Mouse (Mus musculus) kidney, embryonic 16.5 days (tissue): Measurements from ENCODE around the gene Espnl. TPM values are rescaled to one million over a fixed set of nuclear protein-coding genes. Genes with fewer than 3 reads are reported as not detected.
A peak's percentile ranks its signal among the peaks of the same experiment; 100 is the strongest.

Experiments used
- ATAC-seq: fragments of 200-750 bp; cut with Nextera tagmentation; 2 replicates; pipeline ENCODE4 v1.8.0; 2017; ENCODE audit warnings: moderate TSS enrichment; ENCODE audit not compliant: low FRiP score, low TSS enrichment
- H3K27ac ChIP-seq: fragments of 300-500 bp; sonication (generic); 2 replicates; pipeline ENCODE4 v1.5.1; 2014; ENCODE audit warnings: low read length
- H3K27me3 ChIP-seq: fragments of 300-500 bp; sonication (generic); 2 replicates; pipeline ENCODE4 v1.6.1; 2014; ENCODE audit warnings: low read length, control low read depth, mixed read lengths; ENCODE audit not compliant: insufficient read depth
- H3K36me3 ChIP-seq: fragments of 300-500 bp; sonication (generic); 2 replicates; pipeline ENCODE4 v1.6.1; 2014; ENCODE audit warnings: low read length, control low read depth, mixed read lengths; ENCODE audit not compliant: insufficient read depth
- H3K4me1 ChIP-seq: fragments of 300-500 bp; sonication (generic); 2 replicates; pipeline ENCODE4 v1.6.1; 2014; ENCODE audit warnings: low read length, control low read depth, mixed read lengths; ENCODE audit not compliant: insufficient read depth
- H3K4me2 ChIP-seq: fragments of 300-500 bp; sonication (generic); replicated peaks from 2 replicates; pipeline ENCODE4 v1.6.1; 2014; ENCODE audit warnings: low read depth, low read length
- H3K4me3 ChIP-seq: fragments of 300-500 bp; sonication (generic); 2 replicates; pipeline ENCODE4 v1.5.1; 2014; ENCODE audit warnings: mild to moderate bottlenecking, low read length
- H3K9ac ChIP-seq: fragments of 300-500 bp; sonication (generic); replicated peaks from 2 replicates; pipeline ENCODE4 v1.6.1; 2014; ENCODE audit warnings: low read length
- H3K9me3 ChIP-seq: fragments of 300-500 bp; sonication (generic); 2 replicates; pipeline ENCODE4 v1.6.1; 2016; ENCODE audit warnings: low read length, control low read depth
- WGBS: fragments of 180-500 bp; shearing (Covaris S2); extraction: QIAGEN DNeasy Blood & Tissue Kit; methylation state at CpG from one replicate; pipeline ENCODE4 v1.1.7; 2014; 5-methylcytosine and 5-hydroxymethylcytosine counted together
- polyA plus RNA-seq: library from polyadenylated mRNA; unstranded; fragments of >200 nt; fragmentation: Nextera tagmentation; extraction: Ambion mirVana; gene quantifications from 2 replicates; pipeline ENCODE4 v1.2.1, GENCODE M21; 2015

The Espnl gene
- polyA plus RNA-seq, 1 experiment from 2014 or later, result 0.04 TPM

DNA sequence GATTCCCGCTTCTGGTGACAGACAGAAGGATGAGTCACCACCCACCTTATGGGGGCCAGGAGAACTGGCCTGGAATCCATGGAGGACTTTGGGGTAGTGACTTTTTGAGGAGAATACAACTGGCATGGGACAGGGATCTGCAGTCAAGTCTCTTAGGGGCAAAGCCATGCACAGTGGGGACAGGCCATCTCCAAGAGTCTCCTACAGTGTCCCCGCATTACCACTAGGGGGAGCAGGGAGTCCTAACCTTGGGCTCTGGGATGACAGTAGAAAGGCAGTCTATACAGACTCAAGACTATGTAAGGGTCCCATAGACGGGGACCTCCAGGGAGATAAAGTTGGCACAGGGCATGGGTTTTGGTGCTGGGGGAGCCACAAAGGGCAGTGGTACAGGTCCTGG lies 25.0 kb downstream of the Espnl start:
- H3K27ac ChIP-seq, result no peak overlapping the region
- H3K4me3 ChIP-seq, result no peak overlapping the region
- peaks cover 44% of the 10 kb centered on the region for H3K27me3 ChIP-seq
- H3K36me3 ChIP-seq, result no peaks in the 10 kb centered on the region
- peaks cover 8% of the 10 kb centered on the region for H3K4me1 ChIP-seq
- peak; percentile 70 for ATAC-seq
- no peak overlapping the region for H3K9ac ChIP-seq
- H3K4me2 ChIP-seq, result no peak overlapping the region
- 33% methylated on average over 3 of the region's 3 CpGs for WGBS
- H3K9me3 ChIP-seq, result no peaks in the 10 kb centered on the region

DNA sequence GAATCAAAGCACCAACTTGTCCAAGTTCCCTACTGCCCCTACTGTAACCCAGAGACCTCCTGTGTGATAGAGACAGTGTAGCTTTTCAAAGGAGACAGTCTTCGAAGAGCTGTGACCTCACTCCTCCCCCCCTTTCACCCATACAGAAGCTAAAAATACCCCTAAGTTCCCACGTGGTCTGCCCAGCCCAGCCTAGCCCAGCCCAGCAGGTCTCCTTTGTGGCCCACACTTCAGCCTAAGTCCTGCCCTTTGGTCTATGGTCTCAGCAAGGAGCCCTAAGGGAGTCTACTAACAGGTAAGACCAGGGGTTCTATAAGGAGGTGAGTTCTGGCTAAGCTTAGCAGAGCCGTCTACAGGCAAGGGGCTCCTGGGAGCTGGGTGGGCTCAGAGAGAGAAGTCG lies 29.0 kb downstream of the Espnl start, which contains the start of gene Klhl30:
Gene Klhl30 (plus strand): TSS at position 176 of the 400 bp plus-strand sequence.
- ATAC-seq, result no peak
- H3K9ac ChIP-seq, result no peak within 1 kb of the TSS
- H3K4me2 ChIP-seq, result no peak within 1 kb of the TSS
- no peaks in the 10 kb centered on the region for H3K36me3 ChIP-seq
- peaks cover 10% of the 10 kb centered on the region for H3K27me3 ChIP-seq
- no peaks in the 10 kb centered on the region for H3K4me1 ChIP-seq
- WGBS, result 64% methylated on average over 4 of the region's 4 CpGs
- no peak within 1 kb of the TSS for H3K27ac ChIP-seq
- no peak within 1 kb of the TSS for H3K4me3 ChIP-seq
- no peaks in the 10 kb centered on the region for H3K9me3 ChIP-seq

DNA sequence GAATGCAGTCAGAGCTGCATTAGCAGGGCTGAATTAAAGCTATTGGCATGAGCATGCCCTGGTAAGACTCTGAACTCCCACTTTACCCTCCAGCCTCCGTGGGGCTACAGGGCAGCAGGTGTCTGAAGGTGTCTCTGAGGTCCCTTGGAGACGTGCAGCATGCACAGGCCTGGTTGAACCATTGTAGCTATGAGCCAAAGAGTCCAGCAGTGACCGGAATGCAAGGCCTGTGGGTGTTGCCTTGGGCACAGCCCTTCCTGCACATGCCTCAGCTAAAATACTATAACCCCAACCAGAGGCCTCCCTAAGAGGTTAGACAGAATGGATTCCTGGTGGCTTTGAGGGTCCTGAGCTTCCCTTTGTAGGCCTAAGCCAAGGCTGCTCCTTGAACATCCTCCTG lies 29.4 kb downstream of the Espnl start:
- ATAC-seq, result no peak
- Histone ChIP-seq H3K27me3 (peaks cover 6% of the 10 kb centered on the region), H3K4me1 (no peaks in the 10 kb centered on the region), H3K4me2 (no peak overlapping the region), H3K27ac (no peak overlapping the region), H3K36me3 (no peaks in the 10 kb centered on the region), H3K4me3 (no peak overlapping the region), H3K9me3 (no peaks in the 10 kb centered on the region), H3K9ac (no peak overlapping the region)
- WGBS, result 76% methylated on average over 3 of the region's 3 CpGs

DNA sequence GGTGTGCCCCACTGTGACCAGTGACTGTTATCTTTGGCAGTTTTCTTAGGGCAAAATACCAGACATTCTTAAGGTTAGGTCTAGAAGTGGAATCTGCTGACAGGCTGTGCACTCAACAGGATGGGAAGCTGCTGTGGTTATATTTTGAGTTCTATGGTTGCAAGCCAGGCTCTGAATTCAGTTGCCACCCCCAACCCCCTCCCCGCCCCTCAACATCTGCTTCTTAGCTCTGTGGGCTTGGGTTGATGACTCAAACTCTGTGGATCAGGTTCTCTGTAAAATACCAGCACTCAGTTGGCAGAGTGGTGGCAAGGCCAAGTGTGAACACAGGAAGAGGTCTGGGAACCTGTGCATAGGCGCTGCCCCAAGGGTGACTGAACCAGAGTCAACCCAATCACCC lies 30.4 kb downstream of the Espnl start:
- H3K4me2 ChIP-seq, result no peak overlapping the region
- no peak overlapping the region for H3K9ac ChIP-seq
- no peak overlapping the region for H3K27ac ChIP-seq
- WGBS, result 84% methylated on average over 2 of the region's 2 CpGs
- H3K4me3 ChIP-seq, result no peak overlapping the region
- H3K27me3 ChIP-seq, result no peaks in the 10 kb centered on the region
- H3K4me1 ChIP-seq, result no peaks in the 10 kb centered on the region
- no peak for ATAC-seq
- H3K36me3 ChIP-seq, result no peaks in the 10 kb centered on the region
- no peaks in the 10 kb centered on the region for H3K9me3 ChIP-seq

DNA sequence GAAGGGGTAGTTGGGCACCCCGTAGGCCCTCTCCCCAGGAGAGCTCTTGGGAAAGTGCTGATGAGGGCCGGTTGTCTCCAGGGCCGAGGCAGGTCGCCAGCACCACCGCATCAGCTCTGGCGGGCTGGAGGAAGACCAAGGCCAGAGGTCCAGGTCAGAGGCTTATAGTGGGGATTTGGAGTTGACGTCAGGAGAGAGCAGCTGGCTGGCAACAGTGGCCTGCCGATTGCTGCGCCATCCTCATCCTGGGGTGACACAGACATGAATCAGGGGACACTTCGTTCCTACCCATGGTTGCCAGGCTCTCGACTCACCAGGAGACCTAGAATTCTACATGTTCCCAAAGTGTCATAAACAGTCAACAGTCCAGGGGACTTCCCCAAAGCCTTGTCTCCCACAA lies 34.2 kb downstream of the Espnl start:
- 83% methylated on average over 11 of the region's 11 CpGs for WGBS

DNA sequence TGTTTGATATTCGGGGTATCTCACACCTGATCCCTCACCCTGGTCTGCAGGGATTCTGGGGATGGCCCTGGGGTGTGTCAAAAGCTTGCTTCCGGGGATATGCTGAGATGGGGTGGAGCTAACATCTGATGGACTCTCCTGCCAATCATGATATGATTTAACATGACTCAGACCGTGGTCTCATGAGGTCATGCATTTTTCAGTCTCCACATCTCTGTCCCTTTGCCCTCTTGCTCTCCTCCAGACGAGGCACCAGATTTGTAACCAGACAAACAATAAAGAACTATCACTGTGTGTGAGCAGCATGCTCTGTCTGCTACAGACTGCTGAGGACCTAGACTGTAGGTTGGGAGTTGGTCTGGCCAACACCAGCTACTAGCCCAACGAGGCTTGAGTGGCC lies 40.2 kb downstream of the Espnl start:
- Histone ChIP-seq H3K9me3 (peaks cover 9% of the 10 kb centered on the region; the same call in 1 of the 2 replicates), H3K4me3 (no peak overlapping the region), H3K9ac (no peak overlapping the region), H3K4me1 (peaks cover 16% of the 10 kb centered on the region), H3K27me3 (peaks cover 3% of the 10 kb centered on the region; the same call in 1 of the 2 replicates), H3K27ac (no peak overlapping the region), H3K36me3 (no peaks in the 10 kb centered on the region), H3K4me2 (no peak overlapping the region)
- ATAC-seq, result no peak
- WGBS, result 80% methylated on average over 5 of the region's 5 CpGs

More for the DNA sequence above, 34.2 kb downstream of the Espnl start:
- no peak overlapping the region for H3K4me2 ChIP-seq
- no peaks in the 10 kb centered on the region for H3K9me3 ChIP-seq
- no peaks in the 10 kb centered on the region for H3K4me1 ChIP-seq
- no peak overlapping the region for H3K4me3 ChIP-seq
- ATAC-seq, result no peak
- no peaks in the 10 kb centered on the region for H3K36me3 ChIP-seq
- H3K27ac ChIP-seq, result no peak overlapping the region
- H3K27me3 ChIP-seq, result no peaks in the 10 kb centered on the region
- no peak overlapping the region for H3K9ac ChIP-seq

DNA sequence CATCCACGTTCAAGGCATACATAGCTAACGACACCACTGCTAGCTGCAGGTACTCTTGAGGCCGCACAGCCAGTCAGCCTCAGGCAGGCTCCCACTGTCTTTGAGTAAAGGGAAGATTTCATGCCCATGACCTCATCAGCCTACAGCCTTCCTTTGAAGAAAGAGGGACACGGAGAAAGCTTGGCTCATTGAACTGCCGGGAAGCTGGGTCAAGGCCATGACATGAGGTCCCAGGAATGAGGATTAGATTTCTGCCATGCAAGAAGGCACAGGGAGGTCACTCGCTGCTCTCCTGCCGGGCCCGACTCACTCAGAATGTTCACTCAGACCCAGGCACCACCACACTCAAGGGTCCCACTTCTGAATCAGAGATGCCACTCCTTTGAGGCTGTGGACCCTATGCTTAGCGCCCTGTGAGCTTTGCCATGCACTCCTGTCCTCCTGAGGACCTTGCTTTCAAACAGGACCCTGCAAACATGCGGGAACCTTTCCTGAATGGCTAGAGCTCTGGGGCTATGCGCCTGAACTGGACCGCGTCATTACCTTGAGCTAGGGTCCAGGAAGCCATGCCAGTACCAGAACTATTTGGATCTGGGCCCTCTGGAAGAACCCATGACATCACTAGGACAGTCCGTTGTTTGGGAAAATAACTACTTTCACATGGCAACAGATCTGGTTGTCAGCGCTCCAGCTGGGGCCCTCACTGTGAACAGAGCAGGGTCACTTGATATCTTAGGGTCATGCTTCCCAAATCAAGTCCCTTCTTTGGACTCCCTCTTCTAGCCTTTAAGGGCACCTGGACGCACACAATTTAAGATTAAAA lies 43.2 kb downstream of the Espnl start:
- Histone ChIP-seq H3K27ac (no peak overlapping the region), H3K4me2 (no peak overlapping the region), H3K36me3 (no peaks in the 10 kb centered on the region), H3K9me3 (peaks cover 9% of the 10 kb centered on the region; the same call in 1 of the 2 replicates), H3K4me1 (peaks cover 16% of the 10 kb centered on the region), H3K27me3 (peaks cover 3% of the 10 kb centered on the region; the same call in 1 of the 2 replicates), H3K9ac (no peak overlapping the region), H3K4me3 (no peak overlapping the region)
- no peak for ATAC-seq
- WGBS, result 72% methylated on average over 16 of the region's 16 CpGs

DNA sequence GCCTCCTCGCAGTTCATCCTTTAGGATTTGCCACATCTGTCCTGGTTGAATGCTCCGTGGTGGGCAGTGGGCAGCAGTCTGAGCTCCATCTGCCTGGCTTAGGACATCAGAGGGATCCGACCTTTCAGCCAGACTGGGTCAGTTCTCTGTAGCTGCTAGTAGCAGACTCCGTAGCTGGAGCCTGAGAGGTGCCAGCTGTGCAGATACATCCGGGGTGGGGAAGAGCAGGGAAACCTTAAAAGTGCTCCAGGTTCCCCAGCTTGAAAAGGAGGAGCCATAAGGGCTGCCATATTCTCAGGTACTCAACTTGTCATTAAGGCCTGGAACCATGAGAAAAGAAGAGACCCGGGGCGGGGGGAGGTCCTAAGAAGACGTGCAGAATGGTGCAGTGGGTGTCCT lies 43.9 kb downstream of the Espnl start:
- ATAC-seq, result 0 out of 2 replicates have a peak, but pooled peaks have one; percentile 16
- Histone ChIP-seq H3K4me1 (peaks cover 16% of the 10 kb centered on the region), H3K9ac (peak overlapping the region; percentile 77; the same call in 1 of the 2 replicates), H3K27me3 (peaks cover 3% of the 10 kb centered on the region; the same call in 1 of the 2 replicates), H3K27ac (no peak overlapping the region), H3K4me2 (peak overlapping the region; percentile 88), H3K9me3 (peaks cover 9% of the 10 kb centered on the region; the same call in 1 of the 2 replicates), H3K36me3 (peaks cover 6% of the 10 kb centered on the region; the same call in 1 of the 2 replicates), H3K4me3 (peak overlapping the region; percentile 42)
- 22% methylated on average over 8 of the region's 8 CpGs for WGBS

DNA sequence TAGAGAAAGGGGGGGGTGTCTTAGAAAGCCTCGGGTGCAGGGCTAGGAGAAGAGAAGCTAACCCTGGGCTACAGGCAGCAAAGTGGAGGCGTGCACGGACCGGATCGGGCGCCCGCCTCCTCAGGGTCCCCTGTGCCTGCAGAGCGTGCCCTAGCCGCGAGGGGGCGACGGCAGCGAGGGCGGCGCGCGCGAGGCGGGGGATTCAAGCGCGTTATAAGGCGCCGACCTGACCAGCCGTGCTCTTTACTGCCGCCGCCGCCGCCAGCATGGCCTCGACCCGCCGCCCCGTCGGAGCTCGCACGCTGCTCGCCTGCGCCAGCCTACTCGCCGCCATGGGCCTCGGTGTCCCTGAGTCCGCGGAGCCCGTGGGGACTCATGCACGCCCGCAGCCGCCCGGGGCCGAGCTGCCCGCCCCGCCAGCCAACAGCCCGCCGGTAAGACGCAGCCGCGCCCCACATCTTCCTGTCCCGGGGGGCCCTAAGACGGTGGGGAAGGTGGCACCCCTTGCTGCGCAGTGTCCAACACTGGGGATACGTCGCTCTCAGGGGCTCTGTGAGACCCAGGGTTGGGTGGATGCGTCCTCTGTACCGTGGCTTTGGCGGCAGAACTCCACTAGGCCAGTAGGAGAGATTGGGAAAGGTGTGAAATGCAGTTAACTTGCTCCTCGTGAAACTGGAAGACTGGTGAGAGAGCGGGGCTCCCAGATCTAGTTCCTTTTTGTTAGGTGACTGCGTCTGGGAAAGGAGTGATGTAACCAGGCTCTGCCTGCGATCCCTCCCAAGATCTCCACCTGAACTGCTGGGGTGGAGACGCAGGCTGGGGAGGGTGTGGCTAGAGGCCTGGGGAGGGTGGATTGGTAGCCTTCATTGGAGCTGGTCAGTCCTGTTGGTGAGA lies 44.6 kb downstream of the Espnl start, which contains the start of gene Erfe:
Gene Erfe (plus strand): TSS at position 216 of the 894 bp plus-strand sequence.
- peak; percentile 58 for ATAC-seq
- H3K4me2 ChIP-seq, result peak within 1 kb of the TSS; percentile 88
- peak within 1 kb of the TSS; percentile 77 for H3K9ac ChIP-seq
- peak within 1 kb of the TSS; percentile 42 for H3K4me3 ChIP-seq
- peaks cover 9% of the 10 kb centered on the region; the same call in 1 of the 2 replicates for H3K9me3 ChIP-seq
- H3K27ac ChIP-seq, result no peak within 1 kb of the TSS
- peaks cover 3% of the 10 kb centered on the region; the same call in 1 of the 2 replicates for H3K27me3 ChIP-seq
- peaks cover 11% of the 10 kb centered on the region; the same call in 1 of the 2 replicates for H3K36me3 ChIP-seq
- WGBS, result under 1% methylated on average over 68 of the region's 68 CpGs
- H3K4me1 ChIP-seq, result peaks cover 16% of the 10 kb centered on the region
